Mouse (Mus musculus): ENCODE results near the gene Cfb.

The Cfb gene

DNA sequence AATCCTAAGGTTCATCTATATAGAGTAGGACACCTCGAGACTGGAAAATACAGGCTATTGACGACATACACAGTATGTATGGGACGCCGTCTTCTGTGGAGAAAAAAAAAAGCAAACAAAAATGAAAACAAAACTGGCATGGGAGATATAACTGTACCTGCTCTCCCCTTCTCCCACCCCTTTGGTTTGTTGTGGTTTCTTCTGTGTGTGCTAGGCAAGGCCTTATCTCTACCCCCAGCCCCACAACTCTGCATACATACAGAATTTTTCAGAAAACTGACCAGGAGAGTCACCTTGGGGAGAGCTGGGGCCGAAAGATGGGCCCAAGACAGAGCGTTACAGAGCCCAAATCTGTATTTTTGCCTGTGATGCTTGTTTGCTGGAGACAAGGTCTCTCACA lies 22.4 kb upstream of the Cfb start:
- no peak for DNase-seq (ENCODE audit: low spot score)

GRCm38 (mm10) chr17:34883332-34883731 lies 21.0 kb upstream of the Cfb start:
- no peak for DNase-seq (ENCODE audit: low spot score)

- DNase-seq (ENCODE audit: low spot score) = no peak
These were observed 19.5 kb upstream of the Cfb start, which contains the start of gene Gm20547 for GRCm38 (mm10) chr17:34881683-34882310. Gm20547 (minus strand) TSS chr17:34882042.

DNA sequence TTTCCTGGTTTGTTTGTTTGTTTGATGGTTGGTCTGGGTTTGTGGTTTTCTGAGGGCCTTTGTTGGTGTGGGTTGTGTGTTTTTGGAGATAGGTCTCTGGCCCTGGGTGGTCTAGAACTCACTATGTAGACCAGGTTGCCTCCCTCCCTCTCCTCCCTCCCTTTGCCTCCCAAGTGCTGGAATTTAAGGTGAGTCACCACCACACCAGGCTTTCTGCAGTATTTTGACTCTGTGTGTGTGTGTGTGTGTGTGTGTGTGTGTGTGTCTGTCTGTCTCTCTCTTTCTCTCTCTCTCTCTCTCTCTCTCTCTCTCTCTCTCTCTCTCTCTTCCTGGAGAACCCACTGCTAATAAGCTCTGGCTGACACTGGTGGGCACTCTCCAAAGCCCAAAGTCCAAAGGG lies 18.8 kb upstream of the Cfb start:
- DNase-seq (ENCODE audit: low spot score) = no peak

DNA sequence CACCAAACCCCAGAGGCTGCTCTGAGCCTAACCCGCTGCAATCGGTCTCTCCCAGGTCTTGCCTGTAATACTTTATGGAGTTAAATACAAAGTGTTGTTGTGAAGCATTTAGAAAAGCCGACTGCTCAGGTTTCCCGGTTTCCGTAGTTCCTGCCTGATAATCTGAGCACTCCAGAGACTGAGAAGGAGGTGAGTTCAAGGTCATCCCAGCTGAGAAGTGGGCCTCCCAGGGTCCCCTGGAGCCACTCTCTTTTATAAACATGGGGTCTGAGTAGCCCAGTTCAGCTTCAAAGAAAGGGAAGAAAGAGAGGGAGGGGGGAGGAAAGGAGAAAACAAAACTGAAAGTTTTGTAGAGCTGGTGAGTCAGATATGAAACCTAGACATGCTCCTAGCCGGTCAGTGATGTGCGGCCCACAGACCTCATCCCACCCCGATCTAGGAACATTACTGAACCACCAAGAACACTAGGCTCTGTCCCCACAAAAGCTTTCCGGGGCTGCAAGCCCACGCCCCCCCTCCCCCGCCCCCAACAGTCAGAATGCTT lies 17.1 kb upstream of the Cfb start, which contains the start of gene Zbtb12:
TSS of gene Zbtb12 (plus strand) at position 148 of the 544 bp plus-strand sequence.
- DNase-seq (ENCODE audit: low spot score) = no peak

DNA sequence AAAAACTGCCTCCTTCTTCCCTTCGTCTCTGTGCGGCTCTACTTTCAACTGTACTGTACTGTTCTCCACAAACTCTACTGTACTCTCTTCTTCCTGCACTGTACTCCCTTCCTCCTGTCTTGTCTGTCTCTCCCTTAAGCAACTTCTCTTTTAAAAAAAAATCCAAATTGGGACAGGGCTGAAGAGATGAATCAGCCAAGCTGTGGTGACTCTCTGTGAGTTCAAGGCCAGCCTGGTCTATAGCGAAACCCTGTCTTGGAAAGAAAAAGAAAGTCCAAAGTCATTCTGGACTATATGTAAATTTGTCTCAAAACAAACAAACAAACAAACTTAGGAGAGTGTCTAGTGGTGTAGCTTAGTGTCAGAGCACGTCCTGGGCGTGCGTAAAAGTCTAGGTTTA lies 12.0 kb upstream of the Cfb start:
- no peak for DNase-seq (ENCODE audit: low spot score)

GRCm38 (mm10) chr17:34865981-34866380 lies 3.7 kb upstream of the Cfb start:
- DNase-seq (ENCODE audit: low spot score) = no peak

- DNase-seq (ENCODE audit: low spot score) = no peak
These were observed 458 bp downstream of the Cfb start for GRCm38 (mm10) chr17:34861704-34862415.

- no peak for DNase-seq (ENCODE audit: low spot score)
These were observed 1.8 kb downstream of the Cfb start for GRCm38 (mm10) chr17:34860514-34860913.

GRCm38 (mm10) chr17:34858670-34859069 lies 3.6 kb downstream of the Cfb start:
- no peak for DNase-seq (ENCODE audit: low spot score)

GRCm38 (mm10) chr17:34855825-34856224 lies 6.5 kb downstream of the Cfb start:
- DNase-seq (ENCODE audit: low spot score) = peak; percentile 32

- no peak for DNase-seq (ENCODE audit: low spot score)
These were observed 7.6 kb downstream of the Cfb start for GRCm38 (mm10) chr17:34854761-34855160.

GRCm38 (mm10) chr17:34853511-34853910 lies 8.8 kb downstream of the Cfb start:
- no peak for DNase-seq (ENCODE audit: low spot score)

- DNase-seq (ENCODE audit: low spot score) = no peak
These were observed 11.7 kb downstream of the Cfb start for GRCm38 (mm10) chr17:34850517-34851125.

DNA sequence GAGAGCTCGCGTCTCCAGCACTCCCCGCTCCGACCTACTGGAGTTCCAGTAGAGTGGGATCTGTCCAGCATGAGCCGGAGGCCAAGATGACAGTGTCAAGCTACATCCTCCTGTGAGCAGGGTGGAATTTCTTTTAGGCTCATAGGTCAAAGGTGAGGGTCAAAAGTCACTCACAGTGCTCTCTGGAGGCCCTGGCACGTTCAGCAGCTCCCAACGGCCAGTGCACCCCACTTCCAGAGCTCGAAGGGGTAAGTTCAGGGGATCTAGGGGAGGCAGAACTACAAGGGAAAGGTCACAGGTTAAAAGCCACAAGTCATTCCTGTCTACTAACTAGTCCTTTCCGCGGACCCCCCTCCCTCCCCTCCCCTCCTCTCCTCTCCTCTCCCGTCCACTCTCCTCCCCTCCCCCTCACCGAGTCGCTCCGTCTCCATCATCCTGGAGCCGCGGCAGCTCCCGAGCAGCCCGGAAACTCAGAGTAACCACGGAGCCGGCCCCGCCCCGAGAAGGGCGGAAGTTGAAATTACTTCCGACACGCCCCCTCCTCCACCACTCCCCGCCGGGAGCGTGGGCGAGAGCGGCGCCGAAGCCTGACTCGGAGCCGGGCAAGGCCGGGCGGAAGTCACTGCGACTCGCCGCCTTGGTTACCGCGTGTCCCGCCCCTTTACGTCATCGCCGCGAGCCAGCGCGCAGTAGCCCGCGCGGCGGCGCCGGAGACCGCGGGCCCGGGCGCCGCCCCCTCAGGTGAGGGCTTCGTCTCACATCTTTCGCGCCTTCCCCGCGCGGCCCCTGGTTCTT lies 12.4 kb downstream of the Cfb start, which contains the start of the genes Skiv2l and Nelfe:
TSS of gene Skiv2l (minus strand) at position 489 of the 795 bp plus-strand sequence.
TSS of gene Nelfe (plus strand) at position 670 of the 795 bp plus-strand sequence.
- peak; percentile 96 for DNase-seq (ENCODE audit: low spot score)

DNA sequence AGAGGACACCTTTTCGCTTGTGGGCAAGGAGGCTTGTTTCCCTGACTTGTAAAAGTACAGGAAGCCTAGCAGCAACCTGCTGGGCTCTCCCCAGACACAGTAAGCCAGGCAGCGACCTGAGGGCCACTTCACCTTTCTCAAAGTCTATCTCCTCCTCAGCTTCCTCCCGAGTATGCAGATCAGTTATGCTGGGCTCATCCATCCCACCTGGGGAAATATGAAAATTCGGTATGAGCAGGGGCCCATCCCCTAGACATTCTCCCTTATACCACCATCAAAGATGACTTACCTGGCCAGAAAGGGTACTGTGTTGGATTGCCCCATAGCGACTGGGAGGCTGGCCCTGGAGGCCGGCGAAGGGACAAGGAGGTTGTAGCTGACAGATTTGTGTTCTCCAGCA lies 14.7 kb downstream of the Cfb start:
- no peak for DNase-seq (ENCODE audit: low spot score)

GRCm38 (mm10) chr17:34847192-34847591 lies 15.1 kb downstream of the Cfb start:
- no peak for DNase-seq (ENCODE audit: low spot score)

DNA sequence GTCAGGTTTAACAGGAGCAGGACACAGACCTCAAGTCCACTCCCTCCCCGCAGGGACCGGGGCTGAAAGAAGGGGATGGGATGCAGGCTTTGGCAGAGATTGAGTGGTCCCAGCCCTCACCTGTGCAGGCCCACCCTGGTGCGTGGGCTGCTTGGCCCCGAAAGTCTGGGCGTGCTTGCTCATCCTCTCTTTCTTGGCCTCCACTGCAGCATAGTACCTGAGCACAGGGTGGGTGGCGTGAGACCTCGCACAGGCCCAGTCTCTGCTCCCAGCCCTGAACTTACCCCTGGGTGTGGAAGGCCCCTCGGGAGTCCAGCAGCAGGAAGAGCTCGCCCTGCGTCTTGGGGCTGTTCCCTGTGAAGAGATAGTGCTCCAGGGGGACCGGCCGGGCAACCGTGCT lies 17.4 kb downstream of the Cfb start:
- no peak for DNase-seq (ENCODE audit: low spot score)

- DNase-seq (ENCODE audit: low spot score) = peak; percentile 32
These were observed 21.5 kb downstream of the Cfb start for GRCm38 (mm10) chr17:34840736-34841307.

DNA sequence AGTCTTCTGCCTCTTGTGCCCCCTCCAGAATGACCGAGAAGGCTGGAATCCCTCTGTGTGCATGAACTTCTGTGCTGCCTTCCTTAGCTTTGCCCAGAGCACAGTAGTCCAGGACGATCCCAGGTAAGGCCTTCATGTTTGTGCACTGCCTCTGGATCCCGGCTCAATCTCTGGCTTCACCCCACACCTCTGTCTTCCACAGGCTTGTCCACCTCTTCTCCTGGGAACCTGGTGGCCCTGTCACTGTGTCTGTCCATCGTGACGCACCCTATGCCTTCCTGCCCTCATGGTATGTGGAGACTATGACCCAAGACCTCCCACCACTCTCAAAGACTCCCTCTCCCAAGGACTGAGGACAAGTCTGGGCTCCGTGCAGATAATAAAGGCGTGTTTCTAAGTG lies 23.5 kb downstream of the Cfb start:
- DNase-seq (ENCODE audit: low spot score) = no peak

GRCm38 (mm10) chr17:34837464-34838324 lies 24.6 kb downstream of the Cfb start:
- DNase-seq (ENCODE audit: low spot score) = no peak
